Mouse (Mus musculus) small intestine, adult 2 months (tissue): ENCODE data around the gene Adcy5.

Experiments used
- CTCF ChIP-seq: fragments of 200-500 bp; IDR thresholded peaks from 2 replicates; pipeline ENCODE4 v1.5.1; 2012; ENCODE audit warnings: low read depth, mild to moderate bottlenecking, control low read depth, inconsistent platforms, low read length, moderate library complexity, mixed read lengths; ENCODE audit not compliant: insufficient replicate concordance, insufficient read length; ENCODE audit errors: extremely low read depth
- POLR2A ChIP-seq: fragments of 200-500 bp; IDR thresholded peaks from 2 replicates; pipeline ENCODE4 v1.6.1; 2012; ENCODE audit warnings: low read depth, mild to moderate bottlenecking, control low read depth, inconsistent platforms, low read length, moderate library complexity

- TF ChIP-seq CTCF: no peak
- TF ChIP-seq POLR2A: no peak
These were observed 143.1 kb downstream of the Adcy5 start for GRCm38 (mm10) chr16:35297786-35298185.
